ENCODE assay signal across 22 mouse cellular contexts in the genomic region with DNA sequence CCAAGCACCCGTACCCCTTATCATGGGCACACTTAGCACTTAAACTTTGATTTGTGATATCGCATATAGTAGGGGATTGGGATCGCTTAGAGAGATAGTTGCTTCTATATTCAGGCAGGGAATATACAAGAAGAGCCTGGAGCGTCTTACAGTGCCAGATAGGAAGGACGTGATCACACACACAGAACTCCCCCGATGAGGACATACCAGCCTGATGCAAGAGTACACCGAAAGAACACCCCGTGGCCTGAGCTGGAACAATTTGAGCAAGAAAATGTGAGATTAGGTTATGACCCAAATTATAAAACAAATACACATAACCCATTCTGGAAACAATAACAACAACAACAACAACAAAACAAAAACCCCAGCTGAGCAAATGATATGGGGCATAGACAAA.
DNase-seq lines count a peak whose midpoint lies in the region; ATAC-seq and TF ChIP-seq lines count a peak whose summit lies in the region.
"Had no signal": no experiment of that assay in that cellular context is flagged by ENCODE, and none has a peak within 500 bp of the region (broad histone marks: within the 10 kb centered on the region; RNA-seq: fewer than 3 reads in every experiment).

No protein-coding gene starts in this region.

- no peaks in the 10 kb centered on the region for H3K27me3 ChIP-seq in heart, embryonic 10.5 days (ENCODE audit: insufficient read depth, poor library complexity, severe bottlenecking)
- H3K27me3 ChIP-seq in liver, postnatal 0 days (ENCODE audit: insufficient read depth, low read length), result no peaks in the 10 kb centered on the region
- no peaks in the 10 kb centered on the region for H3K27me3 ChIP-seq in forebrain, postnatal 0 days (ENCODE audit: insufficient read depth, low read length)
- H3K27me3 ChIP-seq: embryonic facial prominence, embryonic 15.5 days; intestine, embryonic 15.5 days had no signal

- WGBS in heart, embryonic 10.5 days, result 84% methylated on average over 8 of the region's 8 CpGs
- 65% methylated on average over 8 of the region's 8 CpGs for WGBS in liver, postnatal 0 days (ENCODE audit: insufficient replicate concordance)
- WGBS in forebrain, postnatal 0 days, result 91% methylated on average over 8 of the region's 8 CpGs

- H3K4me3 ChIP-seq in heart, embryonic 10.5 days, result no peak overlapping the region
- H3K4me3 ChIP-seq in liver, postnatal 0 days (ENCODE audit: low read depth, low read length), result no peak overlapping the region
- no peak overlapping the region for H3K4me3 ChIP-seq in forebrain, postnatal 0 days (ENCODE audit: low read depth, low read length)
- H3K4me3 ChIP-seq: embryonic facial prominence, embryonic 15.5 days; erythroblast, embryonic 14.5 days; forebrain, embryonic 10.5 days; hindbrain, embryonic 10.5 days; intestine, embryonic 15.5 days had no signal

- H3K36me3 ChIP-seq in heart, embryonic 10.5 days, result no peaks in the 10 kb centered on the region
- H3K36me3 ChIP-seq in liver, postnatal 0 days (replicated peaks; ENCODE audit: insufficient read depth, low read length), result no peaks in the 10 kb centered on the region
- H3K36me3 ChIP-seq in forebrain, postnatal 0 days (ENCODE audit: insufficient read depth), result no peaks in the 10 kb centered on the region
- H3K36me3 ChIP-seq: embryonic facial prominence, embryonic 15.5 days; forebrain, embryonic 10.5 days; hindbrain, embryonic 10.5 days; intestine, embryonic 15.5 days had no signal

- H3K4me2 ChIP-seq in liver, postnatal 0 days (ENCODE audit: low read depth, low read length), result no peak overlapping the region
- no peak overlapping the region for H3K4me2 ChIP-seq in forebrain, postnatal 0 days (ENCODE audit: low read depth)
- H3K4me2 ChIP-seq: embryonic facial prominence, embryonic 15.5 days; heart, embryonic 11.5 days; hindbrain, embryonic 14.5 days; intestine, embryonic 15.5 days had no signal

- DNase-seq in heart, adult 11 months, result peak; percentile 48
- DNase-seq in heart, embryonic 10.5 days (ENCODE audit: low spot score), result no peak
- DNase-seq in liver, postnatal 0 days, result peak; percentile 51
- DNase-seq in liver (no peak), adipocyte (ENCODE audit: low spot score) (peak; percentile 38)
- no peak for DNase-seq in forebrain, postnatal 0 days
- DNase-seq: adrenal gland, postnatal 25 days; cerebellum, adult 2 months; cerebellum, postnatal 14 days; embryo, embryonic 11 days; gastrocnemius, postnatal 14 days; heart, postnatal 14 days; kidney, adult 18-20 months had no signal

- no peaks in the 10 kb centered on the region for H3K9me3 ChIP-seq in heart, embryonic 10.5 days
- H3K9me3 ChIP-seq in liver, postnatal 0 days (ENCODE audit: low read length), result no peaks in the 10 kb centered on the region
- H3K9me3 ChIP-seq in forebrain, postnatal 0 days (ENCODE audit: low read length), result no peaks in the 10 kb centered on the region
- H3K9me3 ChIP-seq: embryonic facial prominence, embryonic 15.5 days; forebrain, embryonic 10.5 days; hindbrain, embryonic 10.5 days; intestine, embryonic 15.5 days had no signal

- TF ChIP-seq EP300 in liver, postnatal 0 days (IDR thresholded peaks at IDR 0.05; ENCODE audit: low read depth), result no peak

- no peak overlapping the region for H3K27ac ChIP-seq in heart, embryonic 10.5 days
- peak overlapping the region; percentile 36 for H3K27ac ChIP-seq in liver, postnatal 0 days (ENCODE audit: low read depth)
- no peak overlapping the region for H3K27ac ChIP-seq in forebrain, postnatal 0 days (ENCODE audit: low read depth, low read length)
- H3K27ac ChIP-seq: embryonic facial prominence, embryonic 15.5 days; forebrain, embryonic 10.5 days; hindbrain, embryonic 10.5 days; intestine, embryonic 15.5 days had no signal

- H3K4me1 ChIP-seq in heart, embryonic 10.5 days, result peaks cover 61% of the 10 kb centered on the region
- H3K4me1 ChIP-seq in liver, postnatal 0 days (ENCODE audit: insufficient read depth), result peaks cover 25% of the 10 kb centered on the region
- 0 out of 2 replicates have a peak, but pooled peaks cover 5% of the 10 kb centered on the region for H3K4me1 ChIP-seq in forebrain, postnatal 0 days (ENCODE audit: insufficient read depth)
- H3K4me1 ChIP-seq: intestine, embryonic 15.5 days had no signal

- TF ChIP-seq CTCF in liver, postnatal 0 days (IDR thresholded peaks at IDR 0.05; ENCODE audit: low read depth), result no peak
- no peak for TF ChIP-seq CTCF in forebrain, postnatal 0 days (IDR thresholded peaks at IDR 0.05; ENCODE audit: low read depth)

- no peak overlapping the region for H3K9ac ChIP-seq in liver, postnatal 0 days (replicated peaks)
- H3K9ac ChIP-seq in forebrain, postnatal 0 days, result no peak overlapping the region
- H3K9ac ChIP-seq: embryonic facial prominence, embryonic 15.5 days; hindbrain, embryonic 14.5 days; intestine, embryonic 15.5 days had no signal

- ATAC-seq in liver, postnatal 0 days, result peak; percentile 72
- ATAC-seq in megakaryocyte, adult 5-6 weeks (ENCODE audit: poor library complexity, severe bottlenecking), result peak; percentile 67
- ATAC-seq in forebrain, postnatal 0 days, result no peak
- ATAC-seq: forebrain, embryonic 14.5 days; intestine, embryonic 15.5 days had no signal

Comparison
In these comparisons a context has a peak if more than half of its experiments do, and no peak if none do; other contexts are left out.
1. DNase-seq: peak in heart, adult 11 months (single experiment), liver, postnatal 0 days (single experiment) and adipocyte (single experiment); none in heart, embryonic 10.5 days (single experiment), liver (single experiment) and forebrain, postnatal 0 days (single experiment).